Mouse (Mus musculus): ENCODE results near the gene Cd302.

The Cd302 gene

GRCm38 (mm10) chr2:60253506-60253905 is 30.8 kb downstream of the Cd302 start:
- DNase-seq (ENCODE audit: low spot score in 2 of 2) = no peak

- DNase-seq (ENCODE audit: low spot score in 2 of 2) = no peak
Observed at GRCm38 (mm10) chr2:60252782-60253181, 31.5 kb downstream of the Cd302 start.

GRCm38 (mm10) chr2:60234506-60234905 is 49.8 kb downstream of the Cd302 start:
- DNase-seq (ENCODE audit: low spot score in 2 of 2) = no peak

- DNase-seq (ENCODE audit: low spot score in 2 of 2) = no peak
Observed at GRCm38 (mm10) chr2:60233147-60233546, 51.1 kb downstream of the Cd302 start.

GRCm38 (mm10) chr2:60230361-60230760 is 53.9 kb downstream of the Cd302 start:
- no peak for DNase-seq (ENCODE audit: low spot score in 2 of 2)

- DNase-seq (ENCODE audit: low spot score in 2 of 2) = no peak
Observed at GRCm38 (mm10) chr2:60228470-60228869, 55.8 kb downstream of the Cd302 start.

GRCm38 (mm10) chr2:60223489-60223888 is 60.8 kb downstream of the Cd302 start:
- no peak for DNase-seq (ENCODE audit: low spot score in 2 of 2)

GRCm38 (mm10) chr2:60221954-60222353 is 62.3 kb downstream of the Cd302 start:
- no peak for DNase-seq (ENCODE audit: low spot score in 2 of 2)

- DNase-seq (ENCODE audit: low spot score in 2 of 2) = no peak
Observed at GRCm38 (mm10) chr2:60221236-60221635, 63.1 kb downstream of the Cd302 start.

- DNase-seq (ENCODE audit: low spot score in 2 of 2) = no peak
Observed at GRCm38 (mm10) chr2:60217620-60218019, 66.7 kb downstream of the Cd302 start.

GRCm38 (mm10) chr2:60216547-60217153 is 67.6 kb downstream of the Cd302 start:
- DNase-seq (ENCODE audit: low spot score in 2 of 2) = no peak

GRCm38 (mm10) chr2:60214683-60215082 is 69.6 kb downstream of the Cd302 start:
- DNase-seq (ENCODE audit: low spot score in 2 of 2) = no peak

GRCm38 (mm10) chr2:60212488-60212887 is 71.8 kb downstream of the Cd302 start:
- DNase-seq (ENCODE audit: low spot score in 2 of 2) = no peak

GRCm38 (mm10) chr2:60210821-60211220 is 73.5 kb downstream of the Cd302 start:
- no peak for DNase-seq (ENCODE audit: low spot score in 2 of 2)

GRCm38 (mm10) chr2:60209703-60210651 is 74.3 kb downstream of the Cd302 start, which contains the start of the genes Baz2b and March7:
Gene Baz2b (minus strand): TSS chr2:60209839.
Gene March7 (plus strand): TSS chr2:60209887.
- peak; percentile 81 to 89 for DNase-seq (ENCODE audit: low spot score in 2 of 2)

- DNase-seq (ENCODE audit: low spot score in 2 of 2) = peak in 1 of 2 experiments; percentile 17
Observed at GRCm38 (mm10) chr2:60209122-60209611, 75.1 kb downstream of the Cd302 start.

- DNase-seq (ENCODE audit: low spot score in 2 of 2) = no peak
Observed at GRCm38 (mm10) chr2:60205795-60206194, 78.5 kb downstream of the Cd302 start.

- peak; percentile 28 to 36 for DNase-seq (ENCODE audit: low spot score in 2 of 2)
Observed at GRCm38 (mm10) chr2:60204162-60204561, 80.1 kb downstream of the Cd302 start.

- DNase-seq (ENCODE audit: low spot score in 2 of 2) = no peak
Observed at GRCm38 (mm10) chr2:60203733-60204132, 80.6 kb downstream of the Cd302 start.

GRCm38 (mm10) chr2:60202900-60203530 is 81.3 kb downstream of the Cd302 start:
- no peak for DNase-seq (ENCODE audit: low spot score in 2 of 2)
